Mouse (Mus musculus): ENCODE data around the gene AL731706.1.
"Not testable (repeated sequence)": the region's sequence is repeated elsewhere in the genome, so short reads cannot be mapped to it uniquely, and the experiment has no call there.

AL731706.1 gene

GRCm38 (mm10) chr2:136891068-136891950 is at the start of gene AL731706.1, which contains the start of the genes Slx4ip and Mkks:
Gene AL731706.1 (minus strand): TSS chr2:136891389.
Gene Slx4ip (plus strand): TSS chr2:136891218.
Gene Mkks (minus strand): TSS chr2:136891389.
- DNase-seq (ENCODE audit: low read depth, low spot score): peak; percentile 100

GRCm38 (mm10) chr2:136938249-136938648 is 47.1 kb upstream of the AL731706.1 start:
- DNase-seq (ENCODE audit: low read depth, low spot score): no peak

- DNase-seq (ENCODE audit: low read depth, low spot score): no peak
Measured at GRCm38 (mm10) chr2:136936391-136937288, 45.5 kb upstream of the AL731706.1 start.

GRCm38 (mm10) chr2:136921003-136921408 is 29.8 kb upstream of the AL731706.1 start:
- no peak for DNase-seq (ENCODE audit: low read depth, low spot score)

GRCm38 (mm10) chr2:136920257-136920993 is 29.2 kb upstream of the AL731706.1 start:
- no peak for DNase-seq (ENCODE audit: low read depth, low spot score)

- no peak for DNase-seq (ENCODE audit: low read depth, low spot score)
Measured at GRCm38 (mm10) chr2:136919433-136919832, 28.2 kb upstream of the AL731706.1 start.

- DNase-seq (ENCODE audit: low read depth, low spot score): no peak
Measured at GRCm38 (mm10) chr2:136914334-136914902, 23.2 kb upstream of the AL731706.1 start.

GRCm38 (mm10) chr2:136913021-136913420 is 21.8 kb upstream of the AL731706.1 start:
- DNase-seq (ENCODE audit: low read depth, low spot score): no peak

GRCm38 (mm10) chr2:136911958-136912411 is 20.8 kb upstream of the AL731706.1 start:
- DNase-seq (ENCODE audit: low read depth, low spot score): no peak

GRCm38 (mm10) chr2:136909298-136909697 is 18.1 kb upstream of the AL731706.1 start:
- DNase-seq (ENCODE audit: low read depth, low spot score): no peak

GRCm38 (mm10) chr2:136908596-136908995 is 17.4 kb upstream of the AL731706.1 start:
- no peak for DNase-seq (ENCODE audit: low read depth, low spot score)

- DNase-seq (ENCODE audit: low read depth, low spot score): no peak
Measured at GRCm38 (mm10) chr2:136896131-136896530, 4.9 kb upstream of the AL731706.1 start.

- no peak for DNase-seq (ENCODE audit: low read depth, low spot score)
Measured at GRCm38 (mm10) chr2:136894494-136894893, 3.3 kb upstream of the AL731706.1 start.

- DNase-seq (ENCODE audit: low read depth, low spot score): peak; percentile 95
Measured at GRCm38 (mm10) chr2:136891951-136892371, 772 bp upstream of the AL731706.1 start.

- DNase-seq (ENCODE audit: low read depth, low spot score): not testable (repeated sequence)
Measured at GRCm38 (mm10) chr2:136890716-136891067, 497 bp downstream of the AL731706.1 start.

GRCm38 (mm10) chr2:136886846-136887245 is 4.3 kb downstream of the AL731706.1 start:
- no peak for DNase-seq (ENCODE audit: low read depth, low spot score)

GRCm38 (mm10) chr2:136885579-136885978 is 5.6 kb downstream of the AL731706.1 start, which contains the start of gene AL731706.2:
Gene AL731706.2 (minus strand): TSS chr2:136885679.
- no peak for DNase-seq (ENCODE audit: low read depth, low spot score)

- peak; percentile 26 for DNase-seq (ENCODE audit: low read depth, low spot score)
Measured at GRCm38 (mm10) chr2:136854543-136855388, 36.4 kb downstream of the AL731706.1 start.

GRCm38 (mm10) chr2:136850366-136850765 is 40.8 kb downstream of the AL731706.1 start:
- DNase-seq (ENCODE audit: low read depth, low spot score): no peak

GRCm38 (mm10) chr2:136837994-136838393 is 53.2 kb downstream of the AL731706.1 start:
- no peak for DNase-seq (ENCODE audit: low read depth, low spot score)

Data from forelimb bud, embryonic 11.5 days (tissue).